Mouse (Mus musculus): ENCODE measurements around the gene Gm10663. TPM values are rescaled to one million over a fixed set of nuclear protein-coding genes. Genes with fewer than 3 reads are reported as not detected.
A peak's percentile ranks its signal among the peaks of the same experiment; 100 is the strongest.

Gm10663 gene
- polyA plus RNA-seq, 1 experiment from 2014 or later = not detected

GRCm38 (mm10) chr8:65089781-65090180, 14.9 kb downstream of the Gm10663 start:
- no peaks in the 10 kb centered on the region for H3K36me3 ChIP-seq (ENCODE audit: poor library complexity, severe bottlenecking)
- no peak overlapping the region for H3K4me3 ChIP-seq
- no peaks in the 10 kb centered on the region for H3K9me3 ChIP-seq (replicated peaks)
- H3K4me2 ChIP-seq = no peak overlapping the region
- no peak for ATAC-seq
- H3K27me3 ChIP-seq = no peaks in the 10 kb centered on the region
- no peak overlapping the region for H3K9ac ChIP-seq
- WGBS = 84% methylated on average over 7 of the region's 7 CpGs
- H3K27ac ChIP-seq = no peak overlapping the region
- H3K4me1 ChIP-seq = no peaks in the 10 kb centered on the region

- Histone ChIP-seq H3K27me3 (no peaks in the 10 kb centered on the region), H3K4me1 (no peaks in the 10 kb centered on the region), H3K9me3 (replicated peaks) (no peaks in the 10 kb centered on the region), H3K4me3 (no peak overlapping the region), H3K36me3 (ENCODE audit: poor library complexity, severe bottlenecking) (no peaks in the 10 kb centered on the region), H3K9ac (no peak overlapping the region), H3K27ac (no peak overlapping the region), H3K4me2 (no peak overlapping the region)
- WGBS = 77% methylated on average over 7 of the region's 7 CpGs
- ATAC-seq = no peak
Measured at GRCm38 (mm10) chr8:65097760-65098415, 23.1 kb downstream of the Gm10663 start.

DNA sequence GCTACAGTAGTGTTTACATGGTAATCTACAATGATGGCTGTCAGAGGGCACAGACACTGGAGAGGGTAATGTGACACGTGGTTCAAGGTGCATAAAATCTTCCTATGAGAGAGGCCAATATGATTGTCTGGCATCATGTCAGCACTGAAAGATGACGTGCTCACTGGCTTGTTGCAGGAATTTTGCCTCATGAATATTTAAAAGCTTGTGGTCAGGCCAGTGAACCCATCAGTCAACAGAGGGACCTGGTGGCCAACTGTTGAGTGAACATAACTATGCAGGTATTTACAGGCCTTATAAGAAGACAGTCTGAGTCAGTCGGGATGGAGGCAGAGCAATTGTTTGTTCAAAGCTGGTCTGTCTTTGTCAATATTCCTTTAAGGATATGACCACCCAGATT, 24.9 kb downstream of the Gm10663 start:
- no peak for ATAC-seq
- Histone ChIP-seq H3K4me3 (no peak overlapping the region), H3K9me3 (replicated peaks) (no peaks in the 10 kb centered on the region), H3K27me3 (no peaks in the 10 kb centered on the region), H3K27ac (no peak overlapping the region), H3K4me1 (no peaks in the 10 kb centered on the region), H3K9ac (no peak overlapping the region), H3K4me2 (no peak overlapping the region), H3K36me3 (ENCODE audit: poor library complexity, severe bottlenecking) (no peaks in the 10 kb centered on the region)
- 58% methylated on average over 3 of the region's 3 CpGs for WGBS

- H3K4me1 ChIP-seq = no peaks in the 10 kb centered on the region
- H3K27ac ChIP-seq = no peak overlapping the region
- 0 out of 2 replicates have a peak, but pooled peaks have one; percentile 27 for ATAC-seq
- H3K4me2 ChIP-seq = no peak overlapping the region
- no peaks in the 10 kb centered on the region for H3K9me3 ChIP-seq (replicated peaks)
- no peak overlapping the region for H3K4me3 ChIP-seq
- no peaks in the 10 kb centered on the region for H3K27me3 ChIP-seq
- H3K9ac ChIP-seq = no peak overlapping the region
- H3K36me3 ChIP-seq (ENCODE audit: poor library complexity, severe bottlenecking) = no peaks in the 10 kb centered on the region
- 61% methylated on average over 7 of the region's 7 CpGs for WGBS
Measured at GRCm38 (mm10) chr8:65103632-65104031, 28.8 kb downstream of the Gm10663 start.

DNA sequence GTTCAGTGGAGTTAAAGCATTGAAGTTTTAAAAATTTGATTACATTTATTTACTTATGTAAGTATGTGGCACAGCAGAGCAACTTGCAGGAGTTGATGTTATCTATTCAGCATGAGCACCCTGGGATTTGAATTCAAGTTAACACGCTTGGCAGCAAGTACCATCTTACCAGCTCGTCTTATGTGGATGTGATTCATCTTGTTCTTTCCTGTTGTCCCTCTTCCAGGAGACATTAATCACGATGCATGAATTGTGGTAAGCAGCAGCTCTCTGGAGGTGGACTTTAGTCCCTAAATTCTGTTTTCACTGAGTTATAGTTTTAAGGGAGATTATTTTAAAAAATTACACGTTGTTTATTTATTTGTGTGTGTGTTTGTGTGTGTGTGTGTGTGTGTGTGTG, 29.2 kb downstream of the Gm10663 start:
- Histone ChIP-seq H3K4me1 (no peaks in the 10 kb centered on the region), H3K36me3 (ENCODE audit: poor library complexity, severe bottlenecking) (no peaks in the 10 kb centered on the region), H3K4me3 (no peak overlapping the region), H3K27me3 (no peaks in the 10 kb centered on the region), H3K9me3 (replicated peaks) (no peaks in the 10 kb centered on the region), H3K27ac (no peak overlapping the region), H3K9ac (no peak overlapping the region), H3K4me2 (no peak overlapping the region)
- 77% methylated on average over 4 of the region's 4 CpGs for WGBS
- no peak for ATAC-seq

DNA sequence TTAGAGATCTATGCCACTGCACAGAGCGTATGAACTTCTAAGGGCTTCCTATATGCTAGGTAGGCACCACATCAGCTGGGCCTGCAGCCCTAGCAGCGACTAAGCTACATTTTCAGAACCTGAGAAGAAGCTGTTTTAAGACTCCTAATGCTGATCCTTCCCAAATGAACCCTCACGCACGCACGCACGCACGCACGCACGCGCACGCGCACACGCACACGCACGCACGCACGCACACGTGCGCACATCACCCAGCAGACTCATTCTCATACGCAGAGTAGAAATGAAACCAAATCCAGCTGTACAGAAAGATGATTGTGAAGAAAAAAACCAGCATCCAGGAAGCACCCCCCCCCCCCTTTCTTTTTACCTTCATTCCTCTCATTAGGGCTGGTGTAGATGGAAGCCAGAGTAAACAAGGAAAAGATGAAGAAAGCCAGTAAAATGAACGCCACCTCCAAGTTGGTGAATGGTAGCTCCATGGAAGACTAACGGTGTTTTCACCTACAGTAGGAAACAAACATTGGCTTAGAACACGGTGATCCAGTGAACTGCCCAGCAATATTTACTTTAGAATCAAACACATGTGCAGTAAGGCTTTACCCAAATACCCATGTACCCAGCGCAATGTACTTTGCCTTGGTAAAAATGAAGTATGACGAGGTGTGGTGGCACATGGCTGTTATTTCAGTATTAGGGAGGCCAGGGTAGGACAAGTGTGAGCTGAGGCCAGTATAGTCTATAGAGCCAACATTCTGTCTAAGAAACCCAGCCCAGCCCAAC, 33.3 kb downstream of the Gm10663 start:
- Histone ChIP-seq H3K4me3 (no peak overlapping the region), H3K9me3 (replicated peaks) (no peaks in the 10 kb centered on the region), H3K9ac (no peak overlapping the region), H3K36me3 (ENCODE audit: poor library complexity, severe bottlenecking) (no peaks in the 10 kb centered on the region), H3K27me3 (no peaks in the 10 kb centered on the region), H3K27ac (no peak overlapping the region), H3K4me1 (no peaks in the 10 kb centered on the region), H3K4me2 (no peak overlapping the region)
- no peak for ATAC-seq
- WGBS = 95% methylated on average over 25 of the region's 25 CpGs

- no peak for ATAC-seq
- WGBS = 86% methylated on average over 6 of the region's 6 CpGs
- H3K27me3 ChIP-seq = no peaks in the 10 kb centered on the region
- H3K9ac ChIP-seq = no peak overlapping the region
- H3K4me3 ChIP-seq = no peak overlapping the region
- H3K27ac ChIP-seq = no peak overlapping the region
- H3K9me3 ChIP-seq (replicated peaks) = no peaks in the 10 kb centered on the region
- H3K36me3 ChIP-seq (ENCODE audit: poor library complexity, severe bottlenecking) = no peaks in the 10 kb centered on the region
- H3K4me2 ChIP-seq = no peak overlapping the region
- no peaks in the 10 kb centered on the region for H3K4me1 ChIP-seq
Measured at GRCm38 (mm10) chr8:65108936-65109335, 34.1 kb downstream of the Gm10663 start.

DNA sequence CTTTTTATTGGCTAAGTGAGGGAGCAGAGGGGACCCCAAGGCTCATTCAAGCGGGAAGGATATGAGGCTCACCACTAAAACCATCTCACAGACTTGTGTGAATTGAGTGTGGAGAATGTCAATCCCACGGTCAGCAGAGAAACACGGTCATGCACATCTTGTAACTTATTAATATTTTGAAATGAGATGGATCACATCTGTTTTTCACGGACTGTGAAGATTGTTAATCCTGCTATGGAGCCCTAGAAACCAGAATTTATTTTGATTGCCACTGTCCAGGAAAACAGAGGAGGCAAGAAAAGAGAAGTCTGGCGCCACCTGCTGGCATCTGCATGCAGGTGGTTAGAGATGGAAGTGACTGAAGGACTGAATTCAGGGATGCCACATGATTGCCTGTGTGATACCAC, 35.5 kb downstream of the Gm10663 start:
- peak; percentile 89 for ATAC-seq
- WGBS = 49% methylated on average over 5 of the region's 5 CpGs

GRCm38 (mm10) chr8:65112092-65112491, 37.3 kb downstream of the Gm10663 start:
- Histone ChIP-seq H3K27ac (no peak overlapping the region), H3K4me3 (no peak overlapping the region), H3K27me3 (no peaks in the 10 kb centered on the region), H3K9me3 (replicated peaks) (no peaks in the 10 kb centered on the region), H3K9ac (no peak overlapping the region), H3K36me3 (ENCODE audit: poor library complexity, severe bottlenecking) (no peaks in the 10 kb centered on the region), H3K4me2 (no peak overlapping the region), H3K4me1 (no peaks in the 10 kb centered on the region)
- ATAC-seq = no peak
- WGBS = 81% methylated on average over 6 of the region's 6 CpGs

More for the DNA sequence above, 35.5 kb downstream of the Gm10663 start:
- Histone ChIP-seq H3K9me3 (replicated peaks) (no peaks in the 10 kb centered on the region), H3K4me2 (no peak overlapping the region), H3K27me3 (no peaks in the 10 kb centered on the region), H3K4me1 (no peaks in the 10 kb centered on the region), H3K36me3 (ENCODE audit: poor library complexity, severe bottlenecking) (no peaks in the 10 kb centered on the region), H3K27ac (no peak overlapping the region), H3K9ac (no peak overlapping the region), H3K4me3 (no peak overlapping the region)

- H3K4me2 ChIP-seq = no peak overlapping the region
- no peaks in the 10 kb centered on the region for H3K9me3 ChIP-seq (replicated peaks)
- no peaks in the 10 kb centered on the region for H3K4me1 ChIP-seq
- H3K4me3 ChIP-seq = no peak overlapping the region
- H3K27me3 ChIP-seq = no peaks in the 10 kb centered on the region
- H3K9ac ChIP-seq = no peak overlapping the region
- no peaks in the 10 kb centered on the region for H3K36me3 ChIP-seq (ENCODE audit: poor library complexity, severe bottlenecking)
- ATAC-seq = no peak
- H3K27ac ChIP-seq = no peak overlapping the region
- 75% methylated on average over 1 of the region's 1 CpGs for WGBS
Measured at GRCm38 (mm10) chr8:65126014-65126413, 51.2 kb downstream of the Gm10663 start.

- Histone ChIP-seq H3K27ac (no peak overlapping the region), H3K27me3 (no peaks in the 10 kb centered on the region), H3K4me2 (no peak overlapping the region), H3K36me3 (ENCODE audit: poor library complexity, severe bottlenecking) (no peaks in the 10 kb centered on the region), H3K9ac (no peak overlapping the region), H3K9me3 (replicated peaks) (no peaks in the 10 kb centered on the region), H3K4me1 (no peaks in the 10 kb centered on the region), H3K4me3 (no peak overlapping the region)
- ATAC-seq = no peak
- 73% methylated on average over 3 of the region's 3 CpGs for WGBS
Measured at GRCm38 (mm10) chr8:65126454-65126853, 51.6 kb downstream of the Gm10663 start.

Data from forebrain, embryonic 13.5 days (tissue).